Mouse (Mus musculus) hindbrain, embryonic 12.5 days (tissue): ENCODE results near the gene Efna4. TPM values are rescaled to one million over a fixed set of nuclear protein-coding genes. Genes with fewer than 3 reads are reported as not detected.

Experiments used
- ATAC-seq: fragments of 200-750 bp; cut with Nextera tagmentation; 2 replicates; pipeline ENCODE4 v1.8.0; 2017; ENCODE audit warnings: moderate TSS enrichment; ENCODE audit not compliant: low FRiP score
- H3K27ac ChIP-seq: fragments of 300-500 bp; sonication (generic); 2 replicates; pipeline ENCODE4 v1.5.1; 2016; ENCODE audit warnings: mild to moderate bottlenecking
- H3K27me3 ChIP-seq: fragments of 300-500 bp; sonication (generic); 2 replicates; pipeline ENCODE4 v1.6.1; 2016; ENCODE audit warnings: mild to moderate bottlenecking
- H3K36me3 ChIP-seq: fragments of 300-500 bp; sonication (generic); 2 replicates; pipeline ENCODE4 v1.6.1; 2016; ENCODE audit warnings: mild to moderate bottlenecking
- H3K4me1 ChIP-seq: fragments of 300-500 bp; sonication (generic); 2 replicates; pipeline ENCODE4 v1.6.1; 2016
- H3K4me2 ChIP-seq: fragments of 300-500 bp; sonication (generic); replicated peaks from 2 replicates; pipeline ENCODE4 v1.6.1; 2016; ENCODE audit warnings: mild to moderate bottlenecking
- H3K4me3 ChIP-seq: fragments of 300-500 bp; sonication (generic); 2 replicates; pipeline ENCODE4 v1.5.1; 2016; ENCODE audit warnings: mild to moderate bottlenecking
- H3K9ac ChIP-seq: fragments of 300-500 bp; sonication (generic); 2 replicates; pipeline ENCODE4 v1.6.1; 2016; ENCODE audit warnings: mild to moderate bottlenecking, moderate library complexity
- H3K9me3 ChIP-seq: fragments of 300-500 bp; sonication (generic); replicated peaks from 2 replicates; pipeline ENCODE4 v1.6.1; 2016; ENCODE audit warnings: mild to moderate bottlenecking
- WGBS: fragments of 180-500 bp; shearing (Covaris S2); methylation state at CpG from one replicate; pipeline ENCODE4 v1.1.7; 2016; 5-methylcytosine and 5-hydroxymethylcytosine counted together
- polyA plus RNA-seq: library from polyadenylated mRNA; unstranded; fragments of >200 nt; fragmentation: Nextera tagmentation; extraction: Ambion mirVana; gene quantifications from 2 replicates; pipeline ENCODE4 v1.2.1, GENCODE M21; 2016

The Efna4 gene
- polyA plus RNA-seq, 1 experiment from 2014 or later, result 20.5 TPM

DNA sequence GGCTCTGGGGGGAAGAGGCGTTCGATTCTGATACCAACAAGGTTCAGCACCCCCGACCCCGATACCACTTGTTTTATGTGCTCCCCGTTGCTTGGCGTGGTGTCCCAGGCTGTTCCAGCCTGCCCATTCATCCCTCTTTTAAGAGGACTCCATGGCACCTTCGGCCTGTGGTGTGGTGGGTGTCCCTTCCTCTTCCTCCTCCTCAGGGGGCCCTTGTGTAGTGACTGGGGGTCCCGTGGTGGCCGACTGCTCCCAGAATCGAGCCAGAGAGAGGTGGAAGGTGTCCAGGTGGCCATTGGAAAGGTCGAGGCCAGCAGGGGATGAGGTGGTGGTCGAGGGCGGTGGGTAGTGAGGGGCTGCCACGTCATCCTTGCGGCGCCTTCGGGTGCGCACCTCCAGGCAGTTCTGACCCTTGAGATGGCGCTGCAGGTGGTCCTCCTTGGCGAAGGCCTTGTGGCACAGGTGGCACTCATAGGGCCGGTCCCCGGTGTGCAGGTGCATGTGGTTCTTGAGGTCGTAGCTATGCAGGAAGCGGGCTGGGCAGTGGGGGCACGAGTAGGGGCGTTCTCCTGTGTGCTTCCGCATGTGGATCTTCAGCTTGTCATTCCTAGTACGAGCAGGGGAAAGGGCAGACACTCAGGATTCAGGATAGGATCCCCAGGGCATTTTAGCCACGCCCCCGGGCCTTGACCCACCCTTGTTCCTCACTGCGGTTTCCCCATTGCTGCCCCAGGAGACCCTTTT, 41.7 kb upstream of the Efna4 start:
- no peaks in the 10 kb centered on the region for H3K9me3 ChIP-seq
- WGBS, result 86% methylated on average over 31 of the region's 31 CpGs
- no peaks in the 10 kb centered on the region for H3K36me3 ChIP-seq
- peaks cover 3% of the 10 kb centered on the region for H3K27me3 ChIP-seq
- no peak for ATAC-seq
- no peak overlapping the region for H3K27ac ChIP-seq
- peak overlapping the region; percentile 92; the same call in 1 of the 2 replicates for H3K4me2 ChIP-seq
- no peak overlapping the region for H3K9ac ChIP-seq
- H3K4me3 ChIP-seq, result no peak overlapping the region
- peaks cover 13% of the 10 kb centered on the region for H3K4me1 ChIP-seq

DNA sequence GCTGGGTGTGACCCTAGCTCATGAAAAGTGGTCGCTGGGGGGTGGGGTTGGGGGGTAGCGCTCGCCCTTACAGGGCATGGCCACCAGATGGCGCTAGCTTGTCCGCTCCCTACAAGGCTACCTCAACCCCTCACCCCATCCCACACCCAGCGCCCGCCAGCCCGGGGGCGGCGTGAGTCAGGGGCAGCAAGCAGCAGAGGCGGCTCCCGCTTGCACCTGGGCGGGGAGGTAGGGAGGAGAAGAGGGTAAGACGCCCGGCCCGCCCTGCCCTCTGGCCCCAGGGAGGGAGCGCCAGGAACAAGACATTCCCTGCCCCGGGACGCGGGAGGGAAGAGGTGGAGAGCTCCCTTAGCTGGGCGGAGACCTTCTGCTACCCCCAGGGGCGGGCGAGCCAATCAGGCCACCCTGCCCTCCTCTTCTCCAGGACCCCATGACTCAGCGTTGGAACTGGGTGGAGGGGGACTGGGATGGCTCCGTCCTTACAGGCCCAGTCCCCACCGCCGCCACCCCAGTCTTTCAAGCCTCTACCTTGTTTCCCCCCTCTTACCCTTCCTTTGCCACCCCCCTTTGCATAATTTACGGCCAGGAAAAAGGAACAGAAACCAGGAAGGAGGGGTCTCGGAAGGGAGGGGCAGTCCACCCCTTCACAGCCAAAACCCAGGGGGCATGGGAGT, 40.7 kb upstream of the Efna4 start:
- H3K9ac ChIP-seq, result peak overlapping the region; percentile 69
- peak overlapping the region; percentile 92 for H3K4me2 ChIP-seq
- peaks cover 13% of the 10 kb centered on the region for H3K4me1 ChIP-seq
- no peaks in the 10 kb centered on the region for H3K9me3 ChIP-seq
- H3K4me3 ChIP-seq, result peak overlapping the region; percentile 54
- H3K36me3 ChIP-seq, result no peaks in the 10 kb centered on the region
- WGBS, result 1% methylated on average over 14 of the region's 29 CpGs
- peak overlapping the region; percentile 55; the same call in 1 of the 2 replicates for H3K27ac ChIP-seq
- peaks cover 3% of the 10 kb centered on the region for H3K27me3 ChIP-seq
- peak; percentile 91 for ATAC-seq

- Histone ChIP-seq H3K4me2 (no peak overlapping the region), H3K4me1 (peaks cover 13% of the 10 kb centered on the region), H3K4me3 (no peak overlapping the region), H3K9me3 (no peaks in the 10 kb centered on the region), H3K36me3 (no peaks in the 10 kb centered on the region), H3K9ac (no peak overlapping the region), H3K27ac (no peak overlapping the region), H3K27me3 (peaks cover 3% of the 10 kb centered on the region)
- 64% methylated on average over 4 of the region's 4 CpGs for WGBS
- no peak; the same call in 1 of the 2 replicates for ATAC-seq
These were observed 40.0 kb upstream of the Efna4 start for GRCm38 (mm10) chr3:89377831-89378230.

DNA sequence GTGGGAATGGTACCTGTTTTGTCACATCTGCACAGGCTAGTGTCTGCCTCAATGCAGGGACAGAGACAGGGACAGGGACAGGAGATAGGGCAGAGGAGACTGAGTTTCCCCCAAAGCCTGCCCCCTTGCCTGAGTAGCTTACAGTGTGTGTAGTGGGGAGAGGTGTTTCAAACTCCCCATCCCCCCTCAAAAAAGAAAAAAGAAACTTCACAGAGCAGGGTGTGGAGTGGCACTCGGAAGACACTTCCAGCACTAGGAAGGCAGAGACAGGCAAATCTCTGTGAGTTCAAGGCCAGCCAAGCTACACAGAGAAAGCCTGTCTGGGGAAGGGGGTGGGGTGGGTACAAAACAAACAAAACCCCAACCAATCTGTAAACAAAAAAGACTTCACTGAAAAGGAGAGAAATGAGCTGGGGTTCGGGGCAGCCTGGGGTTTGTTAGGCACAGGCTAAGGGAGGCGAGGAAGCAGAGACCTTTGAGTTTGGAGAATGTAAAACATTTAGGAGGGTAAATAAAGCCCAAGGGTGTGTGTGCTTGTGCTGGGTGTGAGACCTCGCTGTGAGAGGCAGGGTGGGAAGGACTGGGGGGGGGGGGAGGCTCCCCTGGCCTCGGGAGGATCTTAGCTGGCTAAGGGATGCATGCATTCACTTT, 35.9 kb upstream of the Efna4 start:
- H3K4me1 ChIP-seq, result peaks cover 9% of the 10 kb centered on the region
- WGBS, result 39% methylated on average over 5 of the region's 5 CpGs
- no peaks in the 10 kb centered on the region for H3K36me3 ChIP-seq
- H3K9me3 ChIP-seq, result no peaks in the 10 kb centered on the region
- peaks cover 3% of the 10 kb centered on the region for H3K27me3 ChIP-seq
- ATAC-seq, result no peak
- H3K4me2 ChIP-seq, result no peak overlapping the region
- no peak overlapping the region for H3K9ac ChIP-seq
- no peak overlapping the region for H3K27ac ChIP-seq
- no peak overlapping the region for H3K4me3 ChIP-seq

DNA sequence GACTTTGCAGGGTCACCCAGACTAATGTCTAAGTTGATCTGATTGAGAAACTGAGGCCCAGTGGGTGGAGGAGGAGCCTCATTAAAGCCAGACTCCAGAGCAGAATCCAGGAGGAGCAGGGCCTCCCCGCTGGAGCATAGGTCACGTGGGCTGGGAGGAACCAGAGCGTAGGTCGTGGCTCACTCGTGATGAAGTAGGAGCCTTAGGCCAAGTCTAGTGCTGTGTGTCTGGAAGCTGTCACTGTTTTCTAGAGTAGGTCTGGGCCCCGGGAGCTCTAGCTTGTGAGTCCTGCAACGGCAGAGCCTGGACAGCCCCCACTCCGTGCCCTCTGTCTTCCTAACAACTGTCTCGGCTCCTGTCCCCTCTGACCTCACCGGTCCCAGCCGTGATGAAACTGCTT, 29.5 kb upstream of the Efna4 start:
- Histone ChIP-seq H3K4me2 (no peak overlapping the region), H3K4me1 (no peaks in the 10 kb centered on the region), H3K9me3 (no peaks in the 10 kb centered on the region), H3K27me3 (0 out of 2 replicates have a peak, but pooled peaks cover 6% of the 10 kb centered on the region), H3K27ac (no peak overlapping the region), H3K36me3 (no peaks in the 10 kb centered on the region), H3K9ac (no peak overlapping the region), H3K4me3 (no peak overlapping the region)
- WGBS, result 67% methylated on average over 11 of the region's 11 CpGs
- no peak for ATAC-seq

DNA sequence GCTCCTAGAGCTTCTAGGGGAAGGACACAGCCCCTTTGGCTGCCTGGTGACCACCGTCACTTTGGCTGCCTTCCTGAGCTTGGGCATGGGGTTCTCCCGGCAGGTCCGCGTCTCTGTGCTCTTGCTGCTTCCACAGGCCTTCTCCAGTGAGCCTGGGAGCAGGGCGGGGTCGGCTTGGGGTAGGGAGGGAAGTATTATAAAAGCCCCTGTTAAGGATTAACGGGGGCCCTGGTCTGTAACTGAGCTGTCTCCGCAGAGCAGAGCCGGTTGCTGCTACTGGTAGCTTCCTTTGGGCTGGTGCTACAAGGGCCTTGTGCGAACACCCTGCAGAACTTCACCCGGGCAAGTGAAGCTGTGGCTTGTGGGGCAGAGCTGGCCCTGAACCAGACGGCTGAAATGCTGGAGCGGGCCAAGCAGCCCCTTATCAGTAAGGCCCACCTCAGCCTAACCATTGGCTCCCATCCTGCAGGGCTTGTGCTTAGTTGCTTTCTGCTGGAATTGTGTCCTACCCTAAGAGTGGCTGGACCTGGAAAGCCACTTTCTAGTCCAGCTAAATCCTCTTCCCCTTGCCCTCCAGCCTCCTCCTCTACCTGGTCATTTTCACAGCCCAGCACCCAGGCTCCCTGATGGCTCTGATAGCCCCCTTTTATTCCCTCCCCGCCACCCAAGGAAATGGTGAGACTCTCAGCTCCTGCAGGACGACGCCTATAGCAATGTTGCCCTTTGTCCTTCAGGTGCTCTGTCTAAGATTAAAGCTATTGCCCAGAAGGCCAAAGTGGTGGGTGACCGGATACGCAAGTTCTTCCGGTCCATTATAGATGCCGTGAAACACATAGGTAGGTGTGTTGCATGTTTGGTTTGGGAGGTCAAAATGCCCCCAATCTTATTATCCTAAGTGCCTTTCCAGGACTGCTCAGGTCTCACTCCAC, 27.9 kb upstream of the Efna4 start:
- Histone ChIP-seq H3K9me3 (no peaks in the 10 kb centered on the region), H3K27me3 (0 out of 2 replicates have a peak, but pooled peaks cover 6% of the 10 kb centered on the region), H3K36me3 (no peaks in the 10 kb centered on the region), H3K4me3 (no peak overlapping the region), H3K9ac (no peak overlapping the region), H3K4me1 (no peaks in the 10 kb centered on the region), H3K4me2 (no peak overlapping the region), H3K27ac (no peak overlapping the region)
- WGBS, result 75% methylated on average over 20 of the region's 20 CpGs
- no peak for ATAC-seq

- WGBS, result 83% methylated on average over 11 of the region's 11 CpGs
- H3K4me2 ChIP-seq, result no peak within 1 kb of the TSS
- H3K27ac ChIP-seq, result no peak within 1 kb of the TSS
- no peak within 1 kb of the TSS for H3K4me3 ChIP-seq
- no peak for ATAC-seq
- no peaks in the 10 kb centered on the region for H3K9me3 ChIP-seq
- no peaks in the 10 kb centered on the region for H3K36me3 ChIP-seq
- 0 out of 2 replicates have a peak, but pooled peaks cover 6% of the 10 kb centered on the region for H3K27me3 ChIP-seq
- no peak within 1 kb of the TSS for H3K9ac ChIP-seq
- H3K4me1 ChIP-seq, result no peaks in the 10 kb centered on the region
These were observed 27.3 kb upstream of the Efna4 start, which contains the start of gene Dcst1 for GRCm38 (mm10) chr3:89365153-89365485. Dcst1 (minus strand) TSS chr3:89365253.

GRCm38 (mm10) chr3:89364631-89365030, 26.8 kb upstream of the Efna4 start:
- Histone ChIP-seq H3K4me3 (no peak overlapping the region), H3K36me3 (no peaks in the 10 kb centered on the region), H3K27ac (no peak overlapping the region), H3K4me1 (no peaks in the 10 kb centered on the region), H3K9me3 (no peaks in the 10 kb centered on the region), H3K27me3 (0 out of 2 replicates have a peak, but pooled peaks cover 6% of the 10 kb centered on the region), H3K9ac (no peak overlapping the region), H3K4me2 (no peak overlapping the region)
- WGBS, result 52% methylated on average over 8 of the region's 8 CpGs
- no peak for ATAC-seq

GRCm38 (mm10) chr3:89361675-89362074, 23.8 kb upstream of the Efna4 start, which contains the start of gene Dcst2:
Dcst2 (plus strand) TSS chr3:89361975.
- 88% methylated on average over 7 of the region's 7 CpGs for WGBS
- H3K4me2 ChIP-seq, result no peak within 1 kb of the TSS
- 0 out of 2 replicates have a peak, but pooled peaks cover 4% of the 10 kb centered on the region for H3K27me3 ChIP-seq
- H3K36me3 ChIP-seq, result no peaks in the 10 kb centered on the region
- H3K9me3 ChIP-seq, result no peaks in the 10 kb centered on the region
- no peak within 1 kb of the TSS for H3K9ac ChIP-seq
- no peak within 1 kb of the TSS for H3K27ac ChIP-seq
- no peak for ATAC-seq
- no peaks in the 10 kb centered on the region for H3K4me1 ChIP-seq
- H3K4me3 ChIP-seq, result no peak within 1 kb of the TSS

DNA sequence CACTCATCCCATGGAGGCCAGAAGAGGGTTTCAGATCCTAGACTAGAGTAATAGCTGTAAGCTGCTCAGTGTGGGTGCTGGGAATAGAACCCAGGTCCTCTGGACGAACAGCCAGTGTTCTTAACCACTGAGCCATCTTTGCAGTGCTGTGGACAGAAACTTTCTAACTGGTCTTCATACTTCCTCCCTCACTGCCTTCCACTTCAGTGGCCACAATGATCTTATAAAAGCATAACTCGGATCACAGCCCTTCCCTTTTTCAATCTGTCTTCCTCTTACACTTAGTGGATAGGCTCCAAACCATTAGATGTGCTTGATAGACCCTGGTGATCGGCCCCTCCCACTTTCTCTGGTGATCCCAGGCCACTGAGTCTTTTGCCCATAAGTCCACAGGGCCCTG, 22.4 kb upstream of the Efna4 start:
- Histone ChIP-seq H3K9ac (no peak overlapping the region), H3K4me1 (no peaks in the 10 kb centered on the region), H3K27ac (no peak overlapping the region), H3K36me3 (no peaks in the 10 kb centered on the region), H3K4me3 (no peak overlapping the region), H3K9me3 (no peaks in the 10 kb centered on the region), H3K4me2 (no peak overlapping the region), H3K27me3 (peaks cover 10% of the 10 kb centered on the region; the same call in 1 of the 2 replicates)
- WGBS, result 84% methylated on average over 3 of the region's 3 CpGs
- no peak for ATAC-seq

DNA sequence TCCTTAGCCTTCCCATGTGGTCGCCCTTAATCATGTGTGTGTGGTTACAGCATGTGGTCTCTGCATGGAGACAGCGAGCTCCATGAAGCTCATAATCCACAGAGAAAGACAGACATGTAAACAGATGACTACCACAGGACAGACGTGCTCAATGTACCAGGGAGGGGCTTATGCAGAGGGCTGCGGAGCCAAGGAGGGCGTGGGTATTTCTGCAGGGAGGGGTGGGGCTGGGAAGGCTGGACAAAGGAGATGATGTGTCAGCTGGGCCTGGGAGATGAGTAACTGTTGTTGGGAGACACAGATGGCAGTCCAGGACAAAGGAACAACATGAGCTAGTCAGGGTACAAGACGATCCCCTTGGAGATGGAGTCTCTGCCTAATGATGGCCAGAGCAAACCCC, 21.8 kb upstream of the Efna4 start:
- H3K27me3 ChIP-seq, result peaks cover 10% of the 10 kb centered on the region; the same call in 1 of the 2 replicates
- no peaks in the 10 kb centered on the region for H3K4me1 ChIP-seq
- H3K4me2 ChIP-seq, result no peak overlapping the region
- no peaks in the 10 kb centered on the region for H3K36me3 ChIP-seq
- WGBS, result 64% methylated on average over 6 of the region's 6 CpGs
- H3K9ac ChIP-seq, result no peak overlapping the region
- no peak overlapping the region for H3K4me3 ChIP-seq
- no peak for ATAC-seq
- no peaks in the 10 kb centered on the region for H3K9me3 ChIP-seq
- H3K27ac ChIP-seq, result no peak overlapping the region
